Comparison of ENCODE assay signal across 21 mouse cellular contexts in genomic region chr10:77508744-77509143, GRCm38 (mm10). TPM values are rescaled to one million over a fixed set of nuclear protein-coding genes. Genes with fewer than 3 reads are reported as not detected.
DNase-seq lines count a peak whose midpoint lies in the region; ATAC-seq and TF ChIP-seq lines count a peak whose summit lies in the region.
"Had no signal": no experiment of that assay in that cellular context is flagged by ENCODE, and none has a peak within 500 bp of the region (broad histone marks: within the 10 kb centered on the region; RNA-seq: fewer than 3 reads in every experiment).

No protein-coding gene starts in this region.

- H3K27me3 ChIP-seq in liver, adult 2 months (ENCODE audit: control insufficient read depth, insufficient read depth, low read length) = no peaks in the 10 kb centered on the region
- no peaks in the 10 kb centered on the region for H3K27me3 ChIP-seq in liver, embryonic 11.5 days (replicated peaks; ENCODE audit: control insufficient read depth, insufficient read depth, low read length)
- no peaks in the 10 kb centered on the region for H3K27me3 ChIP-seq in testis, adult 2 months (ENCODE audit: control insufficient read depth, insufficient read depth, low read length)
- H3K27me3 ChIP-seq: heart, embryonic 12.5 days; hindbrain, embryonic 12.5 days; limb, embryonic 12.5 days; liver, embryonic 13.5 days; neural tube, embryonic 12.5 days had no signal

- H3K27ac ChIP-seq in gastrocnemius, adult 2 months = peak overlapping the region; percentile 49; the same call in 1 of the 2 replicates
- H3K27ac ChIP-seq in liver, adult 2 months (replicated peaks; ENCODE audit: insufficient read depth, low read depth, low read length) = peak overlapping the region; percentile 75
- no peak overlapping the region for H3K27ac ChIP-seq in liver, embryonic 11.5 days (ENCODE audit: low read depth, low read length)
- no peak overlapping the region for H3K27ac ChIP-seq in testis, adult 2 months (ENCODE audit: control insufficient read depth, insufficient read depth, low read depth, low read length)
- H3K27ac ChIP-seq: hindbrain, embryonic 12.5 days; limb, embryonic 12.5 days; neural tube, embryonic 12.5 days had no signal

- H3K4me1 ChIP-seq in liver, adult 2 months (ENCODE audit: control insufficient read depth, insufficient read depth, low read length) = peaks cover 38% of the 10 kb centered on the region
- peaks cover 26% of the 10 kb centered on the region for H3K4me1 ChIP-seq in liver, embryonic 11.5 days (replicated peaks; ENCODE audit: control insufficient read depth, insufficient read depth, low read length)
- peaks cover 2% of the 10 kb centered on the region for H3K4me1 ChIP-seq in testis, adult 2 months (ENCODE audit: control insufficient read depth, insufficient read depth, low read length)
- H3K4me1 ChIP-seq: neural tube, embryonic 12.5 days had no signal

- 94% methylated on average over 3 of the region's 3 CpGs for WGBS in liver, adult 2 months
- WGBS in liver, embryonic 11.5 days = 86% methylated on average over 3 of the region's 3 CpGs

- TF ChIP-seq POLR2A in liver, adult 2 months (IDR thresholded peaks at IDR 0.05; ENCODE audit: extremely low read depth, insufficient read depth, low read length) = no peak
- 0 out of 2 replicates have a peak, but pooled peaks have one; percentile 17 for TF ChIP-seq POLR2A in testis, adult 2 months (IDR thresholded peaks at IDR 0.05; ENCODE audit: control insufficient read depth, low read depth, low read length)

- peaks cover 10% of the 10 kb centered on the region; the same call in 1 of the 2 replicates for H3K79me2 ChIP-seq in liver, adult 2 months (ENCODE audit: control insufficient read depth, insufficient read depth, low read length)

- no peak for DNase-seq in gastrocnemius, adult 2 months
- DNase-seq in gastrocnemius, postnatal 10 days = no peak
- DNase-seq in liver, adult 2 months (ENCODE audit: extremely low read depth, low read depth, low spot score) = no peak
- DNase-seq in liver, embryonic 11.5 days (ENCODE audit: low spot score) = no peak
- DNase-seq in testis, postnatal 10 days (ENCODE audit: low spot score) = no peak
- no peak for DNase-seq in embryo, embryonic 10.5 days (ENCODE audit: low spot score)
- DNase-seq: adrenal gland, postnatal 14 days; cerebellum, adult 8-10 months; forebrain, postnatal 0 days; heart, postnatal 10 days; kidney, adult 9 months; kidney, postnatal 4 days; liver, embryonic 13.5 days; lung, adult 2 months; midbrain, embryonic 14.5 days; retina, postnatal 1 day had no signal

- ATAC-seq in liver, embryonic 11.5 days (replicated peaks; ENCODE audit: low FRiP score) = no peak

- no peak overlapping the region for H3K4me3 ChIP-seq in gastrocnemius, adult 2 months
- no peak overlapping the region for H3K4me3 ChIP-seq in liver, adult 2 months (ENCODE audit: insufficient read depth, low read depth, low read length)
- H3K4me3 ChIP-seq in liver, embryonic 11.5 days (ENCODE audit: low read depth, low read length) = no peak overlapping the region
- no peak overlapping the region for H3K4me3 ChIP-seq in testis, adult 2 months (ENCODE audit: control insufficient read depth, low read depth, low read length)
- H3K4me3 ChIP-seq: heart, embryonic 12.5 days; hindbrain, embryonic 12.5 days; limb, embryonic 12.5 days; liver, embryonic 13.5 days; neural tube, embryonic 12.5 days had no signal

- H3K9me3 ChIP-seq in liver, embryonic 11.5 days (ENCODE audit: control insufficient read depth, low read length) = no peaks in the 10 kb centered on the region
- H3K9me3 ChIP-seq: heart, embryonic 12.5 days; hindbrain, embryonic 12.5 days; limb, embryonic 12.5 days; liver, embryonic 13.5 days; neural tube, embryonic 12.5 days had no signal

- no peak overlapping the region for H3K4me2 ChIP-seq in liver, embryonic 11.5 days
- H3K4me2 ChIP-seq: heart, embryonic 12.5 days; hindbrain, embryonic 12.5 days; limb, embryonic 12.5 days; liver, embryonic 13.5 days; neural tube, embryonic 12.5 days had no signal

- no peaks in the 10 kb centered on the region for H3K36me3 ChIP-seq in liver, adult 2 months (ENCODE audit: control insufficient read depth, insufficient read depth, low read length)
- H3K36me3 ChIP-seq in liver, embryonic 11.5 days (ENCODE audit: control insufficient read depth, insufficient read depth, low read length) = peaks cover 45% of the 10 kb centered on the region
- H3K36me3 ChIP-seq in testis, adult 2 months (ENCODE audit: control insufficient read depth, insufficient read depth, low read length) = no peaks in the 10 kb centered on the region; the same call in 1 of the 2 replicates

- 0 out of 2 replicates have a peak overlapping the region, but pooled peaks have one; percentile 18 for H3K9ac ChIP-seq in liver, adult 2 months (ENCODE audit: low read depth, low read length)
- H3K9ac ChIP-seq in liver, embryonic 11.5 days (ENCODE audit: low read depth, low read length) = no peak overlapping the region; the same call in 1 of the 2 replicates
- H3K9ac ChIP-seq: forebrain, postnatal 0 days; hindbrain, embryonic 12.5 days; limb, embryonic 12.5 days; liver, embryonic 13.5 days; neural tube, embryonic 12.5 days had no signal

- TF ChIP-seq CTCF in gastrocnemius, adult 2 months (IDR thresholded peaks at IDR 0.05) = no peak
- no peak for TF ChIP-seq CTCF in liver, adult 2 months (IDR thresholded peaks at IDR 0.05; ENCODE audit: low read depth, low read length)
- no peak for TF ChIP-seq CTCF in testis, adult 2 months (IDR thresholded peaks at IDR 0.05; ENCODE audit: control insufficient read depth, insufficient read depth, insufficient replicate concordance, low read depth, low read length)

- intact Hi-C loops in gastrocnemius, adult 2 months (cut with DNase I) = loop anchor here (1.0 to 5.0 kb wide), 4 partner anchors 74 to 224 kb away; partner anchors contain the start of gene Adarb1

RNA-seq across cellular contexts. Expression of gene Fam207a, which starts 6.8 kb away (rescaled TPM):
- 1 to 10 TPM; 5.4 to 8.4 TPM for total RNA-seq in gastrocnemius, adult 2 months (2021)
- total RNA-seq in gastrocnemius, postnatal 10 days (2021) = 10 to 100 TPM in 1 of 2 experiments, 1 to 10 TPM in 1; 9.9 to 10.4 TPM
- total RNA-seq in liver, adult 2 months (2014; rRNA removed) = 12.7 and 15.5 TPM in 2 replicates
- 24.3 and 27.3 TPM in 2 replicates for polyA plus RNA-seq in liver, adult 2 months (2012; rRNA removed)
- polyA plus RNA-seq in liver, embryonic 11.5 days (2014; fragmentation: Nextera tagmentation; extraction: Ambion mirVana) = 42.6 and 47.4 TPM in 2 replicates
- polyA plus RNA-seq in testis, adult 2 months (2012; rRNA removed) = 10.4 and 10.7 TPM in 2 replicates

RNA-seq across cellular contexts. Expression of gene Itgb2, which starts 21.3 kb away (rescaled TPM):
- 1 to 10 TPM in 1 of 2 experiments, under 1 TPM in 1; 0.92 to 1.8 TPM for total RNA-seq in gastrocnemius, adult 2 months (2021)
- total RNA-seq in gastrocnemius, postnatal 10 days (2021) = 1 to 10 TPM; 2.1 to 4.5 TPM
- 4.8 and 5.6 TPM in 2 replicates for total RNA-seq in liver, adult 2 months (2014; rRNA removed)
- polyA plus RNA-seq in liver, adult 2 months (2012; rRNA removed) = 4.2 and 5.6 TPM in 2 replicates
- 18.6 and 19.1 TPM in 2 replicates for polyA plus RNA-seq in liver, embryonic 11.5 days (2014; fragmentation: Nextera tagmentation; extraction: Ambion mirVana)
- polyA plus RNA-seq in testis, adult 2 months (2012; rRNA removed) = 0.77 and 0.81 TPM in 2 replicates

Comparison
In these comparisons a context has a peak if more than half of its experiments do, and no peak if none do; other contexts are left out.
1. H3K27ac ChIP-seq: peak in gastrocnemius, adult 2 months (single experiment) and liver, adult 2 months (single experiment); none in liver, embryonic 11.5 days (single experiment) and testis, adult 2 months (single experiment).